Mouse (Mus musculus): ENCODE data around the gene Siglecg. TPM values are rescaled to one million over a fixed set of nuclear protein-coding genes. Genes with fewer than 3 reads are reported as not detected.

Gene Siglecg
- total RNA-seq, 2 experiments from 2014 or later: 0.42 TPM; not detected in 1

GRCm38 (mm10) chr7:43438611-43439010 lies 30.6 kb downstream of the Siglecg start:
- intact Hi-C loops (cut with DNase I): no loop called here
- DNase-seq (ENCODE audit: low spot score in 2 of 2): no peak

- no peak for DNase-seq (ENCODE audit: low spot score in 2 of 2)
- intact Hi-C loops (cut with DNase I): loop anchor here (10.0 kb wide), 1 partner anchor 126 kb away; the partner anchor contains the start of gene Zfp715
Observed at GRCm38 (mm10) chr7:43440482-43440881, 32.5 kb downstream of the Siglecg start, which contains the start of gene Cldnd2. Gene Cldnd2, plus strand, starts transcription at chr7:43440782.

GRCm38 (mm10) chr7:43441071-43441470 lies 33.1 kb downstream of the Siglecg start:
- no peak for DNase-seq (ENCODE audit: low spot score in 2 of 2)
- intact Hi-C loops (cut with DNase I): loop anchor here (10.0 kb wide), 1 partner anchor 126 kb away; the partner anchor contains the start of gene Zfp715

DNA sequence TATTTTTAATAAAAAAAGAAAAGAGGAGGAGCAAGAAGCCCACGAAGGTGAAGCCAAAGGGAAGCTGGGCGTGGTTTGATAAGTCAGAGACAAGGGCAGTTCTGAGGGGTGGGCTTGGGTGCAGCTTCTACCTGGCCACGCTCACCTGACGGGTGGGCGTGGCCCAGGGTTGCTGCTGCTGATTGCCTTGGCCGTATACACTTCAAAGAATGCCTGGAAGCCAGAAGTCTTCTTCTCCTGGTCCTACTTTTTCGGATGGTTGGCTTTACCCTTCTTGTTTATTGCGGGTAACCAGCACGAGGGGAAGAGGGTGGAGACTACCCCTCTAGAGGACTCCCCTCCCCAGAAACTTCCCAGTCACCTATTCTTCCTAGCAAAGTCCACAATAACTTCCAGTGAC lies 34.7 kb downstream of the Siglecg start:
- DNase-seq (ENCODE audit: low spot score in 2 of 2): no peak
- intact Hi-C loops (cut with DNase I): loop anchor here (10.0 kb wide), 1 partner anchor 128 kb away; the partner anchor contains the start of gene Zfp715

DNA sequence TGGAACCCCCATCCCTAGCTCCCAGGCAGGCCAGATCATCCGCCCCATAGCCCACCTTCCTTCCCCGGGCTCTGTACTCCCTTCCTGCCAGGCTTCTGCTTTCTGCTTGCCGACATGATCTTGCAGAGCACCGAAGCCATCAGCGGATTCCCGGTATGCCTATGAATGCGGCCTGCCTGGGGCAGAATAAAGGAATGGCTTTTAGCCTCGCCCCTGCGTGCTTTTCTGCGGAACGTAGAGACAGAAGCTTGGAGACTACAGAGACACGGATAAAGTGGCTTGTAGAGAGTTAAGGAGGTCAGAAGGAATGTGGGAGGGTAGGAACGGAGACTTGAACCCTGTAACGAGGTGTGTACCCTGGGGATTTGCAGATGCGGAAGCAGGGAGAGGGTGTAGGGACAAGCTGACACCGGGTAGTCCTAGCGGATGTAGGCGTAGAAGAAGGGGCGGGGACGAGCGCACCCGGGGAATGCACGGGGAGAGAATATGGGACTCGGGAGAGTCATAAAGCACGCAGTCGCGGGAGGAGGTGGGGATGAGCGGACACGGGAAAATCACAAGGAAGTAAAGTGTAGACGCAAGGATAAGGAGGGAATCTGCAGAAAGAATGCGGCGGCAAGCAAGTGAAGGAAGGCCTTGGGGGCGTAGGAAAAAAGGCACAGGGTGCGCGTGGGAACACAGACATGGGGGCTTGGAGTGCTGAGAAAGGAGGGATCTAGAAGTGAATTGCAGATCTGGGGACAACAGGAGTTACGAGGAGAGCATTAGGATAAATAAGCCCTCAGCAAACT lies 35.3 kb downstream of the Siglecg start:
- DNase-seq (ENCODE audit: low spot score in 2 of 2): peak; percentile 38 to 66
- intact Hi-C loops (cut with DNase I): loop anchor here (10.0 kb wide), 1 partner anchor 129 kb away; the partner anchor contains the start of gene Zfp715

GRCm38 (mm10) chr7:43443917-43444293 lies 35.9 kb downstream of the Siglecg start, which contains the start of the genes Etfb and Gm45233:
Gene Etfb, plus strand, starts transcription at chr7:43444083.
Gene Gm45233, plus strand, starts transcription at chr7:43444128.
- intact Hi-C loops (cut with DNase I): loop anchor here (10.0 kb wide), 1 partner anchor 129 kb away; the partner anchor contains the start of gene Zfp715
- peak; percentile 94 to 95 for DNase-seq (ENCODE audit: low spot score in 2 of 2)

GRCm38 (mm10) chr7:43447801-43448200 lies 39.8 kb downstream of the Siglecg start:
- intact Hi-C loops (cut with DNase I): loop anchor here (10.0 kb wide), 1 partner anchor 133 kb away; the partner anchor contains the start of gene Zfp715
- DNase-seq (ENCODE audit: low spot score in 2 of 2): no peak

DNA sequence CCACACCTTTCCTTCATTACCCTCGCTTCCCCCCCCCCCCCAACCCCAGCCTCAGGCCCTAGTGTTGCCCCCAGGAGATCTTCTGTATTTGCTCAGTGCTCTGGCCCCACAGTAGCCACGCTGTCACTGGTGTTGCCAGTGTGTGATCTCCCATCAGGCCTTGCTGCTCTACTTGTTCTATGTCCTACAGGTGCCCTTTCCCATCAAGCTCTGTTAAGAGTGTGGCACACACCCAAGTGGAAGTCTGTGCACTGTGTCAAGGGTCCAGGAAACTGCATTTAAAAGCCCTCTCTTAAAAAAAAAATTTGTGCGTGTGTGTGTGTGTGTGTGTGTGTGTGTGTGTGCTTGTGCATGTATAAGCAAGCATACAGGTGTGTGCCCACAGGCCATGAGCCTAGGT lies 40.2 kb downstream of the Siglecg start:
- no peak for DNase-seq (ENCODE audit: low spot score in 2 of 2)
- intact Hi-C loops (cut with DNase I): loop anchor here (10.0 kb wide), 1 partner anchor 133 kb away; the partner anchor contains the start of gene Zfp715

- no peak for DNase-seq (ENCODE audit: low spot score in 2 of 2)
Observed at GRCm38 (mm10) chr7:43449811-43450210, 41.8 kb downstream of the Siglecg start.

GRCm38 (mm10) chr7:43451726-43452125 lies 43.7 kb downstream of the Siglecg start:
- intact Hi-C loops (cut with DNase I): no loop called here
- DNase-seq (ENCODE audit: low spot score in 2 of 2): no peak

More at GRCm38 (mm10) chr7:43449811-43450210, 41.8 kb downstream of the Siglecg start:
- intact Hi-C loops (cut with DNase I): loop anchor here (10.0 kb wide), 1 partner anchor 135 kb away; the partner anchor contains the start of gene Zfp715

- intact Hi-C loops (cut with DNase I): no loop called here
Observed at GRCm38 (mm10) chr7:43452609-43453008, 44.6 kb downstream of the Siglecg start.

DNA sequence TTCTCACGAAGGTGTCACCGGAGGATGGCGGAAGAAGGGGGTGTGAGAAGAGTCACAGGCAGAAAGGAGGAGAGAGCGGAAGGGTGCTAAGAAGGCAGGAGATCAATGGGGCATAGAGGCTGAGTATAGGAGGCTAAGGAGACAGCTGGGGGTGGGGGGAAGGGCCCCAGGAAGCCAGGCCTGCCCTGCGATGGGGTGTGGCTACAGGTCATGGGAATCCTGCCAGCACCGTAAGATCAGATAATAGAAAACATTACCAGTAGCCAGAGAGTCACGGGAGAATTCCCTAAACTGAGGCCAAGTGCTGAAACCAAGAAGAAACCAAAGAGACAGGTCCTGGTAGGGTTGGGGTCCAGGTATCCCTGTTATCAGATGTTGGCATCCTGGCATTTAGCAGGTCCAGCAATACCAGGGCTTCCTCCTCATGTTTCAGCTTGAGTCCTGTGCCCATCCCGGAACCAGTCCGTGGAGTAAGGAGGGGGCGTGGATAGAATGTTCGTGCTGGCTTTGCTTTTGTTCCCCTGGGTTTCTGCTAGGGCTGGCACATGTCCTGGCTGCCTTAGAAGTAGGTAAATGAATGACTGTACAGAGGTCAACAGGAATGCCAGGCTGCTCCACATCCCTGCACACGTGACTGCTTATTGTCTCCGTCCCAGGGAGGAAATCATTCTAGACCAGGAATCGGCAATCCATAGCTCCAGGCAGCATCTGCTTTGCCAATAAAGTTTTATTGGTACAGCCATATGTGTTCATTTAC lies 45.8 kb downstream of the Siglecg start:
- DNase-seq (ENCODE audit: low spot score in 2 of 2): no peak
- intact Hi-C loops (cut with DNase I): no loop called here

More at GRCm38 (mm10) chr7:43452609-43453008, 44.6 kb downstream of the Siglecg start:
- no peak for DNase-seq (ENCODE audit: low spot score in 2 of 2)

GRCm38 (mm10) chr7:43454371-43454770 lies 46.4 kb downstream of the Siglecg start:
- intact Hi-C loops (cut with DNase I): no loop called here
- no peak for DNase-seq (ENCODE audit: low spot score in 2 of 2)

- no peak for DNase-seq (ENCODE audit: low spot score in 2 of 2)
- intact Hi-C loops (cut with DNase I): loop anchor here (10.0 kb wide), 1 partner anchor 178 kb away; no protein-coding TSS in a partner anchor
Observed at GRCm38 (mm10) chr7:43462851-43463250, 54.8 kb downstream of the Siglecg start, which contains the start of gene Vsig10l. Gene Vsig10l, plus strand, starts transcription at chr7:43463151.

GRCm38 (mm10) chr7:43463976-43464375 lies 56.0 kb downstream of the Siglecg start:
- DNase-seq (ENCODE audit: low spot score in 2 of 2): no peak
- intact Hi-C loops (cut with DNase I): loop anchor here (10.0 kb wide), 1 partner anchor 179 kb away; no protein-coding TSS in a partner anchor

DNA sequence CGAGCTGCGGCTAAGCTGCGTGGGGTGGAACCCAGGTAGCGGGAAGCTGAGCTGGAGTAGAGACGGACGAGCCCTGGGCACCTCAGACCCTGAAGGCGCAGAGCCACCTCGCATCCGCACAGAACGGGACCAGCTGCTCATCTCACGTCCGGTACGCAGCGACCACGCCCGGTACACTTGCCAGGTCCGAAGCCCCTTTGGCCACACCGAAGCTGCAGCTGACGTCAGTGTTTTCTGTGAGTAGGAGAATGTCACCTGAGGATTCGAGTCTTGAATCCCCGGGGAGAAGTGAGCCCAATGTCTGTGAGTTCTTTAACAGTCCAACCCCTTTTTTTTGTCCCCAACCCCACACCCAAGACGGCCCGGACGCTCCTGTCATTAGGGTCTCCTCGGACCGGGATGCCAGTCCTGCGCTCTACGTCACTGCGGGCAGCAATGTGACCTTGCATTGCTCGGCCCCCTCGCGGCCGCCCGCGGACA lies 56.9 kb downstream of the Siglecg start:
- intact Hi-C loops (cut with DNase I): loop anchor here (5.0 to 10.0 kb wide), 2 partner anchors 43 to 180 kb away; no protein-coding TSS in a partner anchor
- DNase-seq (ENCODE audit: low spot score in 2 of 2): no peak

- intact Hi-C loops (cut with DNase I): loop anchor here (5.0 to 10.0 kb wide), 2 partner anchors 43 to 181 kb away; no protein-coding TSS in a partner anchor
- DNase-seq (ENCODE audit: low spot score in 2 of 2): peak; percentile 78 to 91
Observed at GRCm38 (mm10) chr7:43465344-43466098, 57.5 kb downstream of the Siglecg start.

GRCm38 (mm10) chr7:43466099-43466694 lies 58.2 kb downstream of the Siglecg start:
- DNase-seq (ENCODE audit: low spot score in 2 of 2): peak; percentile 76 to 85
- intact Hi-C loops (cut with DNase I): loop anchor here (5.0 to 10.0 kb wide), 2 partner anchors 44 to 181 kb away; no protein-coding TSS in a partner anchor

All from left cerebral cortex, postnatal 14 days (tissue).